In genomic region chr12:69208520-69208919, GRCm38 (mm10) we compare ENCODE assay signal across 18 mouse cellular contexts. TPM values are rescaled to one million over a fixed set of nuclear protein-coding genes. Genes with fewer than 3 reads are reported as not detected.
A peak's percentile ranks its signal among the peaks of the same experiment; 100 is the strongest.
DNase-seq lines count a peak whose midpoint lies in the region; ATAC-seq and TF ChIP-seq lines count a peak whose summit lies in the region.
"Had no signal": no experiment of that assay in that cellular context is flagged by ENCODE, and none has a peak within 500 bp of the region (broad histone marks: within the 10 kb centered on the region; RNA-seq: fewer than 3 reads in every experiment).

No protein-coding gene starts in this region.

- H3K27me3 ChIP-seq in forebrain, postnatal 0 days (ENCODE audit: insufficient read depth, low read length) = no peaks in the 10 kb centered on the region
- no peaks in the 10 kb centered on the region for H3K27me3 ChIP-seq in forebrain, embryonic 12.5 days
- H3K27me3 ChIP-seq: hindbrain, embryonic 13.5 days; liver, embryonic 12.5 days had no signal

- no peaks in the 10 kb centered on the region for H3K9me3 ChIP-seq in forebrain, postnatal 0 days (ENCODE audit: low read length)
- H3K9me3 ChIP-seq in forebrain, embryonic 12.5 days = no peaks in the 10 kb centered on the region
- H3K9me3 ChIP-seq: hindbrain, embryonic 13.5 days; liver, embryonic 12.5 days had no signal

- peak; percentile 19 for TF ChIP-seq CTCF in forebrain, postnatal 0 days (IDR thresholded peaks at IDR 0.05; ENCODE audit: low read depth)
- peak; percentile 51 for TF ChIP-seq CTCF in layer of hippocampus, adult 2 months (conservative IDR thresholded peaks at IDR 0.05)

- 95% methylated on average over 2 of the region's 2 CpGs for WGBS in forebrain, postnatal 0 days
- WGBS in forebrain, embryonic 12.5 days = 95% methylated on average over 2 of the region's 2 CpGs

- no peaks in the 10 kb centered on the region for H3K36me3 ChIP-seq in forebrain, postnatal 0 days (ENCODE audit: insufficient read depth)
- peaks cover 44% of the 10 kb centered on the region for H3K36me3 ChIP-seq in forebrain, embryonic 12.5 days (replicated peaks)
- H3K36me3 ChIP-seq: hindbrain, embryonic 13.5 days had no signal

- H3K27ac ChIP-seq in forebrain, postnatal 0 days (ENCODE audit: low read depth, low read length) = no peak overlapping the region
- no peak overlapping the region for H3K27ac ChIP-seq in forebrain, embryonic 12.5 days
- H3K27ac ChIP-seq in layer of hippocampus, adult 2 months = no peak overlapping the region
- H3K27ac ChIP-seq: hindbrain, embryonic 13.5 days; liver, embryonic 12.5 days had no signal

- DNase-seq in forebrain, postnatal 0 days = no peak
- no peak for DNase-seq in layer of hippocampus, adult 2 months (ENCODE audit: low spot score in 2 of 2)
- no peak for DNase-seq in layer of hippocampus, adult 9-11 months
- DNase-seq in 3T3-L1 (ENCODE audit: low read depth, low spot score) (peak; percentile 40), ES-CJ7 (ENCODE audit: low read depth, low spot score) (peak; percentile 62)
- no peak for DNase-seq in thymus, adult 18-20 months
- DNase-seq in urinary bladder, postnatal 25 days (ENCODE audit: low spot score) = no peak
- DNase-seq: adrenal gland, postnatal 36 days; cerebellum, adult 8-10 months; gastrocnemius, postnatal 10 days; heart, postnatal 10 days; kidney, adult 18-20 months; kidney, postnatal 4 days; right cerebral cortex, postnatal 4 days had no signal

- H3K9ac ChIP-seq in forebrain, postnatal 0 days = no peak overlapping the region
- H3K9ac ChIP-seq in forebrain, embryonic 12.5 days = no peak overlapping the region
- H3K9ac ChIP-seq: hindbrain, embryonic 13.5 days; liver, embryonic 12.5 days had no signal

- H3K4me2 ChIP-seq in forebrain, postnatal 0 days (ENCODE audit: low read depth) = no peak overlapping the region
- H3K4me2 ChIP-seq in forebrain, embryonic 12.5 days = no peak overlapping the region
- H3K4me2 ChIP-seq: hindbrain, embryonic 13.5 days; liver, embryonic 12.5 days had no signal

- ATAC-seq in forebrain, postnatal 0 days = no peak
- no peak for ATAC-seq in forebrain, embryonic 12.5 days (ENCODE audit: low FRiP score)
- ATAC-seq: liver, embryonic 12.5 days had no signal

- no peaks in the 10 kb centered on the region for H3K4me1 ChIP-seq in forebrain, postnatal 0 days (ENCODE audit: insufficient read depth)
- H3K4me1 ChIP-seq in forebrain, embryonic 12.5 days = no peaks in the 10 kb centered on the region
- H3K4me1 ChIP-seq: liver, embryonic 12.5 days had no signal

- no peak overlapping the region for H3K4me3 ChIP-seq in forebrain, postnatal 0 days (ENCODE audit: low read depth, low read length)
- no peak overlapping the region for H3K4me3 ChIP-seq in forebrain, embryonic 12.5 days (replicated peaks)
- no peak overlapping the region for H3K4me3 ChIP-seq in layer of hippocampus, adult 2 months
- H3K4me3 ChIP-seq: erythroblast, embryonic 14.5 days; hindbrain, embryonic 13.5 days; liver, embryonic 12.5 days had no signal

RNA-seq across cellular contexts. Expression of gene Gm49384, which starts 4.5 kb away (rescaled TPM):
- total RNA-seq in forebrain, postnatal 0 days (2014; rRNA removed) = 0.52 and 5.1 TPM in 2 replicates
- polyA plus RNA-seq in forebrain, postnatal 0 days (2015; fragmentation: Nextera tagmentation; extraction: Ambion mirVana) = 6.7 and 7.8 TPM in 2 replicates
- polyA plus RNA-seq in forebrain, embryonic 12.5 days (2016; fragmentation: Nextera tagmentation; extraction: Ambion mirVana) = 31.2 and 37.9 TPM in 2 replicates
- 1 to 10 TPM; 3.5 to 5.1 TPM for total RNA-seq in layer of hippocampus, adult 2 months (2021)
- polyA plus RNA-seq: erythroblast, embryonic 14.5 days had no signal

RNA-seq across cellular contexts. Expression of gene Dnaaf2, which starts 10.3 kb away (rescaled TPM):
- total RNA-seq in forebrain, postnatal 0 days (2014; rRNA removed) = 6.7 and 6.8 TPM in 2 replicates
- polyA plus RNA-seq in forebrain, postnatal 0 days (2015; fragmentation: Nextera tagmentation; extraction: Ambion mirVana) = 8.4 and 9.4 TPM in 2 replicates
- polyA plus RNA-seq in forebrain, embryonic 12.5 days (2016; fragmentation: Nextera tagmentation; extraction: Ambion mirVana) = 15.0 and 17.4 TPM in 2 replicates
- 1 to 10 TPM; 1.9 TPM for total RNA-seq in layer of hippocampus, adult 2 months (2021)

RNA-seq across cellular contexts. Expression of gene Gm49383, which starts 11.6 kb away (rescaled TPM):
- 4.5 and 5.7 TPM in 2 replicates for total RNA-seq in forebrain, postnatal 0 days (2014; rRNA removed)
- polyA plus RNA-seq in forebrain, postnatal 0 days (2015; fragmentation: Nextera tagmentation; extraction: Ambion mirVana) = 8.8 and 11.7 TPM in 2 replicates
- polyA plus RNA-seq in forebrain, embryonic 12.5 days (2016; fragmentation: Nextera tagmentation; extraction: Ambion mirVana) = 38.6 and 41.0 TPM in 2 replicates
- 1 to 10 TPM; 3.8 to 4.1 TPM for total RNA-seq in layer of hippocampus, adult 2 months (2021)
- polyA plus RNA-seq: erythroblast, embryonic 14.5 days had no signal

RNA-seq across cellular contexts. Expression of gene Pole2, which starts 19.5 kb away (rescaled TPM):
- total RNA-seq in forebrain, postnatal 0 days (2014; rRNA removed) = 3.8 and 5.0 TPM in 2 replicates
- polyA plus RNA-seq in forebrain, postnatal 0 days (2015; fragmentation: Nextera tagmentation; extraction: Ambion mirVana) = 2.1 and 2.6 TPM in 2 replicates
- polyA plus RNA-seq in forebrain, embryonic 12.5 days (2016; fragmentation: Nextera tagmentation; extraction: Ambion mirVana) = 26.3 and 27.1 TPM in 2 replicates
- under 1 TPM; 0.72 to 0.76 TPM for total RNA-seq in layer of hippocampus, adult 2 months (2021)

RNA-seq across cellular contexts. Expression of gene Mgat2, which starts 24.6 kb away (rescaled TPM):
- total RNA-seq in forebrain, postnatal 0 days (2014; rRNA removed) = 61.7 and 66.6 TPM in 2 replicates
- polyA plus RNA-seq in forebrain, postnatal 0 days (2015; fragmentation: Nextera tagmentation; extraction: Ambion mirVana) = 49.1 and 50.5 TPM in 2 replicates
- 45.6 and 46.6 TPM in 2 replicates for polyA plus RNA-seq in forebrain, embryonic 12.5 days (2016; fragmentation: Nextera tagmentation; extraction: Ambion mirVana)
- total RNA-seq in layer of hippocampus, adult 2 months (2021) = 10 to 100 TPM; 25.6 to 28.2 TPM

Comparison
In these comparisons a context has a peak if more than half of its experiments do, and no peak if none do; other contexts are left out.
1. DNase-seq: peak in 3T3-L1 (single experiment) and ES-CJ7 (single experiment); none in forebrain, postnatal 0 days (single experiment), layer of hippocampus, adult 2 months (0 of 2), layer of hippocampus, adult 9-11 months (single experiment), thymus, adult 18-20 months (0 of 2) and urinary bladder, postnatal 25 days (single experiment).